Mouse (Mus musculus): Measurements from ENCODE around the gene Zfp335. TPM values are rescaled to one million over a fixed set of nuclear protein-coding genes. Genes with fewer than 3 reads are reported as not detected.
"Not testable (repeated sequence)": the region's sequence is repeated elsewhere in the genome, so short reads cannot be mapped to it uniquely, and the experiment has no call there.

The Zfp335 gene
- total and polyA plus RNA-seq, 3 experiments, result 5.2 to 16.5 (median 12.0) TPM

DNA sequence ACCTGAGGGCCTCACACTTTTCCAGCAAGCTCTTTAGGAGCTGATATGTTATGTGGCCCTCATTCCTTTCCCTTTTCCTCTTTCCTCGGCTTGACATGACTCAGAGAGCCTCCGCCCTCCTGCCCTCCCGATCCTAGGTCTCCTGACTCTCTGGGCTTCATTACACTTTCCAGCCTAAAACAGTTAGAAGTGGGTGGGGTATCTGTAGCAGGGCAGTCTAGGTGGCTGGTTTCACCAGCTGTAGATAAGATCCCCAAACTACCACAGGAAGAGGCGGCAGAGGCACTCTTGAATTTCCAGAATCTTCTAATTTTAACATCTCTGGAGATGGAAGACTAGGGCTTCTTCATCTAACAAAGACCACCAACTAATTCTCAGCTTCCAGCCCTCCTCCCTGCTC lies 47.0 kb downstream of the Zfp335 start:
- dilution Hi-C loops (cut with MboI; ENCODE audit: extremely low pct_ligation_motif_present, extremely low pct_unique_long_range_greater_than_20kb, low sequenced_read_pairs) (no loop called here), in situ Hi-C loops (cut with MboI; ENCODE audit: low pct_ligation_motif_present, low pct_unique_long_range_greater_than_20kb, low sequenced_read_pairs) (no loop called here)
- H3K9ac ChIP-seq (ENCODE audit: insufficient read depth, low read depth), result no peak overlapping the region
- H3K4me2 ChIP-seq (ENCODE audit: insufficient read depth, low read depth, poor library complexity, severe bottlenecking), result no peak overlapping the region
- no peak overlapping the region for H3K4me3 ChIP-seq (replicated peaks in 1 of 3; ENCODE audit: low read depth in 2 of 3, low read length in 2 of 3, poor library complexity in 1 of 3)
- DNase-seq (ENCODE audit: extremely low read depth), result no peak
- H3K9me3 ChIP-seq (replicated peaks; ENCODE audit: low read length), result peaks cover 24% of the 10 kb centered on the region
- H3K79me2 ChIP-seq (replicated peaks; ENCODE audit: control insufficient read depth, extremely low read depth, insufficient read depth, poor library complexity, severe bottlenecking), result no peaks in the 10 kb centered on the region
- no peak overlapping the region for H3K27ac ChIP-seq (ENCODE audit: insufficient read depth, low read depth)
- no peak for TF ChIP-seq SMC3 (IDR thresholded peaks at IDR 0.05; ENCODE audit: low read depth, low read length)
- no peak for TF ChIP-seq NRF1 (IDR thresholded peaks at IDR 0.05; ENCODE audit: low read depth, low read length)
- TF ChIP-seq ZMIZ1 (IDR thresholded peaks at IDR 0.05; ENCODE audit: low read depth, low read length), result no peak
- H3K4me1 ChIP-seq (ENCODE audit: control insufficient read depth in 1 of 2, insufficient read depth in 2 of 2), result peaks cover 0 to 34% of the 10 kb centered on the region in 2 experiments; a peak in 3 of 4 replicates
- no peaks in the 10 kb centered on the region for H3K36me3 ChIP-seq (replicated peaks in 1 of 2; ENCODE audit: control insufficient read depth in 1 of 2, insufficient read depth in 1 of 2, low read length in 1 of 2)
- H3K27me3 ChIP-seq (replicated peaks), result no peaks in the 10 kb centered on the region

- DNase-seq (ENCODE audit: extremely low read depth); dilution Hi-C loops (cut with MboI; ENCODE audit: extremely low pct_ligation_motif_present, extremely low pct_unique_long_range_greater_than_20kb, low sequenced_read_pairs); H3K4me2 ChIP-seq (ENCODE audit: insufficient read depth, low read depth, poor library complexity, severe bottlenecking); H3K4me3 ChIP-seq (replicated peaks in 1 of 3; ENCODE audit: low read depth in 2 of 3, low read length in 2 of 3, poor library complexity in 1 of 3); H3K27ac ChIP-seq (ENCODE audit: insufficient read depth, low read depth); H3K36me3 ChIP-seq (replicated peaks in 1 of 2; ENCODE audit: control insufficient read depth in 1 of 2, insufficient read depth in 1 of 2, low read length in 1 of 2); in situ Hi-C loops (cut with MboI; ENCODE audit: low pct_ligation_motif_present, low pct_unique_long_range_greater_than_20kb, low sequenced_read_pairs); H3K79me2 ChIP-seq (replicated peaks; ENCODE audit: control insufficient read depth, extremely low read depth, insufficient read depth, poor library complexity, severe bottlenecking); H3K27me3 ChIP-seq (replicated peaks); H3K9ac ChIP-seq (ENCODE audit: insufficient read depth, low read depth): not testable (repeated sequence)
- Histone ChIP-seq H3K4me1 (ENCODE audit: control insufficient read depth in 1 of 2, insufficient read depth in 2 of 2) (peaks cover 0 to 34% of the 10 kb centered on the region in 2 experiments; a peak in 3 of 4 replicates), H3K9me3 (replicated peaks; ENCODE audit: low read length) (peaks cover 13% of the 10 kb centered on the region)
These were observed 48.1 kb downstream of the Zfp335 start for GRCm38 (mm10) chr2:164863411-164863810.

DNA sequence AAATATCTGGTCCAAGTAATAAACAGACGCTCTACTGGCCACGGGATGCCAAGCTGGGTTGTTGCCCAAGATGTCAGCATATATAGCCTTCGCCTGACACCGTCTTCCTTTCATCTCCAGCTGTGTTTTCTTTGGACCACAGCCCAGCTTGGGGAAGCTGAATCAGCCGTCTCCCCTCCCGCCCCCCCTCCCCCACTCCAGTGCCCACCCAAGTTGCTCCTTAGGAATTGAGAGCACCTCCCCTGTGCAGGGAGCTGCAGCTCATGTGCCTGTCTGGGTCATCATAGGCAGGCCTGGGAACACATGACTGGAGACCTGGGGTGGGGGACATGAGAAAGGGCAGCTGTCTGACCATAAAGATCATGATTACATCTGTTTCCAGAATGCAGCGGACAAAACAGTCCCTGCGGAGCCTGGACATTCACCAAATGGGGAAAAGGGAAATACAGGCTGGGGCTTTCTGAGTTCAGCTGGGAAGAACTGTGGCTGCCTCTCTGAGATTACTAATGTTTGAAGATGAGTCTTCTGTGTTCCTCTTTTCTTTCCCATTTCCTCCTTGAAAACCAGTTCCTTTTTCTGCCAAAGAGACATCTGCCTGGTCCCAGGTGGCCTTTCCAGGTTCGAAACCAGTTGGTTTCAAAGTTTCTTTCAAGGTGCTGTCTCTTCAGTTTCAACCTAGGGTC lies 49.2 kb downstream of the Zfp335 start:
- Histone ChIP-seq H3K9ac (ENCODE audit: insufficient read depth, low read depth) (no peak overlapping the region), H3K27ac (ENCODE audit: insufficient read depth, low read depth) (no peak overlapping the region), H3K4me2 (ENCODE audit: insufficient read depth, low read depth, poor library complexity, severe bottlenecking) (no peak overlapping the region), H3K79me2 (replicated peaks; ENCODE audit: control insufficient read depth, extremely low read depth, insufficient read depth, poor library complexity, severe bottlenecking) (no peaks in the 10 kb centered on the region), H3K9me3 (replicated peaks; ENCODE audit: low read length) (peaks cover 5% of the 10 kb centered on the region), H3K4me3 (replicated peaks in 1 of 3; ENCODE audit: low read depth in 2 of 3, low read length in 2 of 3, poor library complexity in 1 of 3) (no peak overlapping the region), H3K4me1 (ENCODE audit: control insufficient read depth in 1 of 2, insufficient read depth in 2 of 2) (peaks cover 0 to 37% of the 10 kb centered on the region in 2 experiments; a peak in 3 of 4 replicates), H3K36me3 (replicated peaks in 1 of 2; ENCODE audit: control insufficient read depth in 1 of 2, insufficient read depth in 1 of 2, low read length in 1 of 2) (no peaks in the 10 kb centered on the region), H3K27me3 (replicated peaks) (peaks cover 6% of the 10 kb centered on the region)
- dilution Hi-C loops (cut with MboI; ENCODE audit: extremely low pct_ligation_motif_present, extremely low pct_unique_long_range_greater_than_20kb, low sequenced_read_pairs), result no loop called here
- DNase-seq (ENCODE audit: extremely low read depth), result peak; percentile 60
- in situ Hi-C loops (cut with MboI; ENCODE audit: low pct_ligation_motif_present, low pct_unique_long_range_greater_than_20kb, low sequenced_read_pairs), result no loop called here
- TF ChIP-seq ZC3H11A (IDR thresholded peaks at IDR 0.05; ENCODE audit: low read depth, low read length) (no peak), USF1 (IDR thresholded peaks at IDR 0.05; ENCODE audit: low read depth, low read length) (no peak), USF2 (conservative IDR thresholded peaks at IDR 0.05; ENCODE audit: low read depth, low read length) (no peak), PAX5 (IDR thresholded peaks at IDR 0.05; ENCODE audit: low read length) (no peak), TBP (conservative IDR thresholded peaks at IDR 0.05; ENCODE audit: low read depth, low read length) (no peak), JUND (conservative IDR thresholded peaks at IDR 0.05; ENCODE audit: low read depth, low read length) (no peak; the same call in 1 of the 2 replicates), SMC3 (IDR thresholded peaks at IDR 0.05; ENCODE audit: low read depth, low read length) (no peak), TCF12 (IDR thresholded peaks at IDR 0.05; ENCODE audit: low read depth, low read length) (peak; percentile 78), GABPA (IDR thresholded peaks at IDR 0.05; ENCODE audit: insufficient replicate concordance, low read depth, low read length) (no peak), MAZ (IDR thresholded peaks at IDR 0.05; ENCODE audit: low read depth, low read length) (no peak), MEF2A (IDR thresholded peaks at IDR 0.05; ENCODE audit: borderline replicate concordance, low read depth, low read length) (peak; percentile 52; the same call in 1 of the 2 replicates), MAX (IDR thresholded peaks at IDR 0.05; ENCODE audit: low read length) (0 out of 2 replicates have a peak, but pooled peaks have one; percentile 40), MXI1 (IDR thresholded peaks at IDR 0.05; ENCODE audit: low read depth, low read length) (no peak), E2F4 (IDR thresholded peaks at IDR 0.05; ENCODE audit: insufficient replicate concordance, low read depth, low read length) (0 out of 2 replicates have a peak, but pooled peaks have one; percentile 19), ZNF384 (IDR thresholded peaks at IDR 0.05; ENCODE audit: low read depth, low read length) (no peak), ZKSCAN1 (IDR thresholded peaks at IDR 0.05; ENCODE audit: borderline replicate concordance, low read depth, low read length) (no peak), CTCF (conservative IDR thresholded peaks at IDR 0.05 in 1 of 2, IDR thresholded peaks at IDR 0.05 in 1 of 2; ENCODE audit: low read depth in 2 of 2, low read length in 2 of 2) (no peak), MYC (IDR thresholded peaks at IDR 0.05; ENCODE audit: low read depth, low read length) (0 out of 2 replicates have a peak, but pooled peaks have one; percentile 56), ETS1 (conservative IDR thresholded peaks at IDR 0.05; ENCODE audit: low read depth, low read length) (peak; percentile 51; the same call in 1 of the 2 replicates), IRF4 (IDR thresholded peaks at IDR 0.05; ENCODE audit: low read depth, low read length) (peak; percentile 88), KAT2A (IDR thresholded peaks at IDR 0.05; ENCODE audit: insufficient replicate concordance, low read length) (0 out of 2 replicates have a peak, but pooled peaks have one; percentile 41), BHLHE40 (IDR thresholded peaks at IDR 0.05; ENCODE audit: low read depth, low read length) (peak; percentile 43; the same call in 1 of the 2 replicates), ZMIZ1 (IDR thresholded peaks at IDR 0.05; ENCODE audit: low read depth, low read length) (no peak)
